8 mouse cellular contexts compared by ENCODE assay signal in the genomic region with DNA sequence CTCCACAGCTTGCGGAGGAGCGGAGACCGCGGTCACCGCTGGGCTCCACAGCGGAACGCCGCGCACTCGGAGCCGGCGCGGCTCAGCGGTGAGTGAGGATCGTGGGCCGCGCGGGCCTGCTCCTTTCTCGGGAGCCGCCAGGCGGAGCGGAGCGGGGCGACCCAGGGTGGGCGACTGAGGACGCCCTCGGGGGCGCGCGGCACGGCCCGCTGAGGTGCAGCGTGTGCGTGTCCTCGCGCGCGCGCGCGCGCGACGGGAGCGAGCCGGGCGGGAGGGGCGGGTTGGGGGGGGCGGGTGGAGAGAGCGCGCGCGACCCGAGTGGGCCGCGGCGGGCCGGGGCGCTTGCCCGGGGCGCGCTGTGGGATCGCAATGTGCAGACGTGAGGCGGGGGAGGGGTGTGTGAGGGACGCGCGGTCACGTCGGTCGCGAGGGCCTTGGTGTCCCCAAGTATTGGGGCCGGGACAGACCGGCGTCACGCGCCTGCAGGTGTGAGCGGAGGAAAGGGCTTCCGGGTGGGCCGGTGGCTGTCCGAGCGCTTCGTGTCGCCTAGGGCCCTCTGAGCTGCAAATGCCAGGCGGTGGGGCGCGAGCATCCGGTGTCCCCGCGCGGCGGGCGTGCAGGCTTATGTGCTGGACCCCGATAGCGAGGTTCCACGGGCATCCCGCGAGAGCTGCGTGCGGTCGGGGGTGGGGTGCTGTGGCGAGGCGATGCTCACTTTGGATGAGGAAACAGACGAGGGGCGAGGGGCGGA. TPM values are rescaled to one million over a fixed set of nuclear protein-coding genes. Genes with fewer than 3 reads are reported as not detected.
DNase-seq lines count a peak whose midpoint lies in the region; ATAC-seq and TF ChIP-seq lines count a peak whose summit lies in the region.

No protein-coding gene starts in this region.

- H3K9me3 ChIP-seq in CH12.LX (replicated peaks; ENCODE audit: low read length), result no peaks in the 10 kb centered on the region
- H3K9me3 ChIP-seq in forebrain, embryonic 11.5 days (ENCODE audit: control insufficient read depth, low read length), result no peaks in the 10 kb centered on the region
- H3K9me3 ChIP-seq in heart, embryonic 15.5 days (replicated peaks), result no peaks in the 10 kb centered on the region
- H3K9me3 ChIP-seq in neural tube, embryonic 14.5 days (ENCODE audit: control insufficient read depth, low read length), result no peaks in the 10 kb centered on the region

- ATAC-seq in forebrain, embryonic 11.5 days (replicated peaks; ENCODE audit: low FRiP score), result peak; percentile 60
- ATAC-seq in heart, embryonic 15.5 days (replicated peaks; ENCODE audit: insufficient number of reproducible peaks, insufficient read depth, low FRiP score, low read depth), result peak; percentile 20
- ATAC-seq in neural tube, embryonic 14.5 days (ENCODE audit: low read depth), result peak; percentile 42

- TF ChIP-seq POLR2A in CH12.LX (IDR thresholded peaks at IDR 0.05; ENCODE audit: low read depth, low read length), result peak; percentile 52; the same call in 1 of the 2 replicates

- H3K27me3 ChIP-seq in CH12.LX (replicated peaks), result no peaks in the 10 kb centered on the region
- peaks cover 2% of the 10 kb centered on the region; the same call in 1 of the 2 replicates for H3K27me3 ChIP-seq in forebrain, embryonic 11.5 days (ENCODE audit: control insufficient read depth, insufficient read depth, low read length)
- H3K27me3 ChIP-seq in heart, embryonic 15.5 days, result no peaks in the 10 kb centered on the region
- H3K27me3 ChIP-seq in neural tube, embryonic 14.5 days (ENCODE audit: control insufficient read depth, insufficient read depth, low read length), result no peaks in the 10 kb centered on the region

- peak overlapping the region; percentile 81 to 99 (median 93) for H3K4me3 ChIP-seq in CH12.LX (replicated peaks in 1 of 3; ENCODE audit: low read depth in 2 of 3, low read length in 2 of 3, poor library complexity in 1 of 3)
- H3K4me3 ChIP-seq in brown adipose tissue, adult 24 weeks (ENCODE audit: insufficient read depth, low read depth, low read length), result peak overlapping the region; percentile 82
- peak overlapping the region; percentile 92 for H3K4me3 ChIP-seq in forebrain, embryonic 11.5 days (ENCODE audit: low read depth, low read length)
- peak overlapping the region; percentile 87 for H3K4me3 ChIP-seq in heart, embryonic 15.5 days
- H3K4me3 ChIP-seq in neural tube, embryonic 14.5 days (ENCODE audit: low read depth, low read length), result peak overlapping the region; percentile 95

- no peak for DNase-seq in CH12.LX (ENCODE audit: extremely low read depth)
- peak; percentile 82 for DNase-seq in forebrain, embryonic 11.5 days (ENCODE audit: low spot score)
- DNase-seq in kidney, postnatal 14 days, result peak; percentile 64
- DNase-seq in lung, adult 18-20 months, result peak; percentile 55 to 58
- DNase-seq in testis, postnatal 14 days (ENCODE audit: low spot score), result peak; percentile 75

- dilution Hi-C loops in CH12.LX (cut with MboI; ENCODE audit: extremely low pct_ligation_motif_present, extremely low pct_unique_long_range_greater_than_20kb, low sequenced_read_pairs), result no loop called here

- in situ Hi-C loops in CH12.LX (cut with MboI; ENCODE audit: low pct_ligation_motif_present, low pct_unique_long_range_greater_than_20kb, low sequenced_read_pairs), result loop anchor here (25.0 kb wide), 1 partner anchor 476 kb away; the partner anchor contains the start of gene Mrtfa

- peaks cover 26% of the 10 kb centered on the region for H3K79me2 ChIP-seq in CH12.LX (replicated peaks; ENCODE audit: control insufficient read depth, extremely low read depth, insufficient read depth, poor library complexity, severe bottlenecking)

- H3K36me3 ChIP-seq in CH12.LX (replicated peaks in 1 of 2; ENCODE audit: control insufficient read depth in 1 of 2, insufficient read depth in 1 of 2, low read length in 1 of 2), result peaks cover 0 to 9% of the 10 kb centered on the region in 2 experiments
- no peaks in the 10 kb centered on the region for H3K36me3 ChIP-seq in forebrain, embryonic 11.5 days (ENCODE audit: control insufficient read depth, insufficient read depth, low read length)
- H3K36me3 ChIP-seq in heart, embryonic 15.5 days, result no peaks in the 10 kb centered on the region
- H3K36me3 ChIP-seq in neural tube, embryonic 14.5 days (ENCODE audit: control insufficient read depth, insufficient read depth, low read length), result no peaks in the 10 kb centered on the region

- H3K4me1 ChIP-seq in CH12.LX (ENCODE audit: control insufficient read depth in 1 of 2, insufficient read depth in 2 of 2), result peaks cover 11 to 23% of the 10 kb centered on the region in 2 experiments
- H3K4me1 ChIP-seq in brown adipose tissue, adult 24 weeks (ENCODE audit: control insufficient read depth, insufficient read depth, insufficient read length, low read length), result peaks cover 4% of the 10 kb centered on the region; the same call in 1 of the 2 replicates
- peaks cover 2% of the 10 kb centered on the region; the same call in 1 of the 2 replicates for H3K4me1 ChIP-seq in forebrain, embryonic 11.5 days (replicated peaks; ENCODE audit: control insufficient read depth, insufficient read depth, low read length)
- H3K4me1 ChIP-seq in heart, embryonic 15.5 days (replicated peaks), result peaks cover 33% of the 10 kb centered on the region
- peaks cover 17% of the 10 kb centered on the region for H3K4me1 ChIP-seq in neural tube, embryonic 14.5 days (ENCODE audit: control insufficient read depth, insufficient read depth, low read length)

- peak overlapping the region; percentile 90 for H3K4me2 ChIP-seq in CH12.LX (ENCODE audit: insufficient read depth, low read depth, poor library complexity, severe bottlenecking)
- peak overlapping the region; percentile 94 for H3K4me2 ChIP-seq in forebrain, embryonic 11.5 days (ENCODE audit: low read depth, low read length, severe bottlenecking)
- peak overlapping the region; percentile 94 for H3K4me2 ChIP-seq in heart, embryonic 15.5 days
- peak overlapping the region; percentile 68 for H3K4me2 ChIP-seq in neural tube, embryonic 14.5 days (ENCODE audit: low read depth, low read length)

- peak; percentile 11; the same call in 1 of the 2 replicates for TF ChIP-seq EP300 in CH12.LX (IDR thresholded peaks at IDR 0.05; ENCODE audit: low read length)

- TF ChIP-seq RAD21 in CH12.LX (IDR thresholded peaks at IDR 0.05; ENCODE audit: low read depth, low read length), result no peak

- 1% methylated on average over 66 of the region's 106 CpGs for WGBS in forebrain, embryonic 11.5 days
- WGBS in heart, embryonic 15.5 days, result under 1% methylated on average over 96 of the region's 106 CpGs
- 1% methylated on average over 73 of the region's 106 CpGs for WGBS in neural tube, embryonic 14.5 days

- H3K27ac ChIP-seq in CH12.LX (ENCODE audit: insufficient read depth, low read depth), result peak overlapping the region; percentile 67
- H3K27ac ChIP-seq in brown adipose tissue, adult 24 weeks (replicated peaks; ENCODE audit: low read depth, low read length), result no peak overlapping the region
- peak overlapping the region; percentile 21; the same call in 1 of the 2 replicates for H3K27ac ChIP-seq in forebrain, embryonic 11.5 days (ENCODE audit: low read depth, low read length)
- H3K27ac ChIP-seq in heart, embryonic 15.5 days, result peak overlapping the region; percentile 87
- peak overlapping the region; percentile 96 for H3K27ac ChIP-seq in neural tube, embryonic 14.5 days (ENCODE audit: low read depth, low read length)

- TF ChIP-seq CTCF in CH12.LX (conservative IDR thresholded peaks at IDR 0.05 in 1 of 2, IDR thresholded peaks at IDR 0.05 in 1 of 2; ENCODE audit: low read depth in 2 of 2, low read length in 2 of 2), result no peak

- H3K9ac ChIP-seq in CH12.LX (ENCODE audit: insufficient read depth, low read depth), result peak overlapping the region; percentile 92
- H3K9ac ChIP-seq in forebrain, embryonic 11.5 days (ENCODE audit: low read length), result peak overlapping the region; percentile 76
- peak overlapping the region; percentile 82 for H3K9ac ChIP-seq in heart, embryonic 15.5 days
- H3K9ac ChIP-seq in neural tube, embryonic 14.5 days (replicated peaks; ENCODE audit: low read depth, low read length), result peak overlapping the region; percentile 79

TF ChIP-seq in CH12.LX, 34 proteins besides CTCF, POLR2A, EP300 and RAD21:
- peak; percentile 49; the same call in 1 of the 2 replicates for TF ChIP-seq TCF12 (IDR thresholded peaks at IDR 0.05; ENCODE audit: low read depth, low read length)
- TF ChIP-seq NELFE (IDR thresholded peaks at IDR 0.05; ENCODE audit: low read depth, low read length), result peak; percentile 32; the same call in 1 of the 2 replicates
- TF ChIP-seq MXI1 (IDR thresholded peaks at IDR 0.05; ENCODE audit: low read depth, low read length), result peak; percentile 11
- no peak for TF ChIP-seq MEF2A (IDR thresholded peaks at IDR 0.05; ENCODE audit: borderline replicate concordance, low read depth, low read length)
- no peak for TF ChIP-seq MAX (IDR thresholded peaks at IDR 0.05; ENCODE audit: low read length)
- peak; percentile 92 for TF ChIP-seq CHD2 (IDR thresholded peaks at IDR 0.05; ENCODE audit: low read length)
- TF ChIP-seq IRF4 (IDR thresholded peaks at IDR 0.05; ENCODE audit: low read depth, low read length), result peak; percentile 31; the same call in 1 of the 2 replicates
- TF ChIP-seq BHLHE40 (IDR thresholded peaks at IDR 0.05; ENCODE audit: low read depth, low read length), result peak; percentile 60
- TF ChIP-seq ELF1 (IDR thresholded peaks at IDR 0.05; ENCODE audit: low read depth, low read length), result peak; percentile 72

RNA-seq across cellular contexts. Expression of gene Tnrc6b, which starts 0.5 kb away (rescaled TPM):
- total RNA-seq in CH12.LX (2012; rRNA removed), result 16.1 and 16.2 TPM in 2 replicates
- 5.1 and 6.0 TPM in 2 replicates for total RNA-seq in CH12.LX (2014; rRNA removed)
- 15.0 and 17.1 TPM in 2 replicates for polyA plus RNA-seq in CH12.LX (2012; ENCODE audit: insufficient read length, low read depth)
- 9.8 and 17.8 TPM in 2 replicates for polyA plus RNA-seq in brown adipose tissue, adult 24 weeks (2012; ENCODE audit: insufficient read depth, insufficient read length, missing spikeins)
- 20.8 and 23.3 TPM in 2 replicates for polyA plus RNA-seq in forebrain, embryonic 11.5 days (2014; fragmentation: Nextera tagmentation; extraction: Ambion mirVana)
- 22.7 and 24.7 TPM in 2 replicates for polyA plus RNA-seq in heart, embryonic 15.5 days (2015; fragmentation: Nextera tagmentation; extraction: Ambion mirVana)
- polyA plus RNA-seq in neural tube, embryonic 14.5 days (2014; fragmentation: Nextera tagmentation; extraction: Ambion mirVana), result 26.5 and 27.4 TPM in 2 replicates

RNA-seq across cellular contexts. Expression of gene Fam83f, which starts 39.9 kb away (rescaled TPM):
- total RNA-seq in CH12.LX (2012; rRNA removed), result 0.04 and 0.08 TPM in 2 replicates
- 0.16 and 0.27 TPM in 2 replicates for total RNA-seq in CH12.LX (2014; rRNA removed)
- 0.19 and 0.20 TPM in 2 replicates for polyA plus RNA-seq in CH12.LX (2012; ENCODE audit: insufficient read length, low read depth)
- polyA plus RNA-seq in brown adipose tissue, adult 24 weeks (2012; ENCODE audit: insufficient read depth, insufficient read length, missing spikeins), result not detected in 2 replicates
- 0.32 and 0.51 TPM in 2 replicates for polyA plus RNA-seq in forebrain, embryonic 11.5 days (2014; fragmentation: Nextera tagmentation; extraction: Ambion mirVana)
- 0.21 and 1.1 TPM in 2 replicates for polyA plus RNA-seq in heart, embryonic 15.5 days (2015; fragmentation: Nextera tagmentation; extraction: Ambion mirVana)
- polyA plus RNA-seq in neural tube, embryonic 14.5 days (2014; fragmentation: Nextera tagmentation; extraction: Ambion mirVana), result 0.12 and 0.23 TPM in 2 replicates
